Mouse (Mus musculus): ENCODE data around the gene Serpinb1a.

GRCm38 (mm10) chr13:32794619-32795018, 56.4 kb downstream of the Serpinb1a start:
- TF ChIP-seq GATA1 (IDR thresholded peaks at IDR 0.05; ENCODE audit: borderline replicate concordance, low read length) (no peak), FLI1 (IDR thresholded peaks at IDR 0.05; ENCODE audit: low read length) (no peak)

All from megakaryocyte, embryonic 14.5 days (primary cell).